Comparison of ENCODE assay signal across 25 mouse cellular contexts in the genomic region with DNA sequence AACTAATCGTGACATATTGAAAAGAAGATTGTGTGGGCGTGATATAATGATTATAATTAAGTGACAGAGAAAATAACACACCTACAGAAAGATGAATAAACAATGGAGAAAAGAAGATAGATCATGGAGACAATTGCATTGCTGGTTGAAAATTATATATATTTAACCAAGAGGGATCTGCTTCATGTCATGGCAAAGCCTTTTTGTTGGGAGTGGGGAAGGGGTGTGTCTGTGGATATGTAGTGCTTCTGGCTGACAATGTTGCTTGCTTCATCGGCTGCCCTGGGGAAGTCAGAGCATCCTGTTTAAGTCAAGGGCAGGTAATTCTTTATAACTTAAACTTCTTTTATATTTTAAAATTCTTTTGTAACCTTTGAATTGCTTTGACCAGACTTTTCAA. TPM values are rescaled to one million over a fixed set of nuclear protein-coding genes. Genes with fewer than 3 reads are reported as not detected.
DNase-seq lines count a peak whose midpoint lies in the region; ATAC-seq and TF ChIP-seq lines count a peak whose summit lies in the region.
"Had no signal": no experiment of that assay in that cellular context is flagged by ENCODE, and none has a peak within 500 bp of the region (broad histone marks: within the 10 kb centered on the region; RNA-seq: fewer than 3 reads in every experiment).

No protein-coding gene starts in this region.

- peak; percentile 36 for ATAC-seq in forebrain, embryonic 15.5 days (replicated peaks)
- no peak for ATAC-seq in forebrain, embryonic 13.5 days
- peak; percentile 64; the same call in 1 of the 2 replicates for ATAC-seq in forebrain, postnatal 0 days
- ATAC-seq: activated CD4-positive, CD25-positive, alpha-beta regulatory T cell, adult 4 months; CD4-positive, CD25-positive, alpha-beta regulatory T cell, adult 4 months; Patski had no signal

- no peaks in the 10 kb centered on the region for H3K27me3 ChIP-seq in forebrain, embryonic 15.5 days
- H3K27me3 ChIP-seq in forebrain, embryonic 13.5 days = no peaks in the 10 kb centered on the region
- H3K27me3 ChIP-seq in forebrain, postnatal 0 days (ENCODE audit: insufficient read depth, low read length) = no peaks in the 10 kb centered on the region
- peaks cover 11% of the 10 kb centered on the region; the same call in 1 of the 2 replicates for H3K27me3 ChIP-seq in forebrain, embryonic 10.5 days (ENCODE audit: poor library complexity, severe bottlenecking)
- H3K27me3 ChIP-seq: CH12.LX; embryonic facial prominence, embryonic 12.5 days had no signal

- WGBS in forebrain, embryonic 15.5 days = 71% methylated on average over 3 of the region's 3 CpGs
- WGBS in forebrain, embryonic 13.5 days = 73% methylated on average over 3 of the region's 3 CpGs
- 65% methylated on average over 3 of the region's 3 CpGs for WGBS in forebrain, postnatal 0 days
- WGBS in forebrain, embryonic 10.5 days = 90% methylated on average over 3 of the region's 3 CpGs

- no peak overlapping the region for H3K4me2 ChIP-seq in forebrain, embryonic 15.5 days (replicated peaks)
- H3K4me2 ChIP-seq in forebrain, embryonic 13.5 days = no peak overlapping the region
- H3K4me2 ChIP-seq in forebrain, postnatal 0 days (ENCODE audit: low read depth) = no peak overlapping the region
- H3K4me2 ChIP-seq: embryonic facial prominence, embryonic 12.5 days had no signal

- no peak for TF ChIP-seq CTCF in forebrain, postnatal 0 days (IDR thresholded peaks at IDR 0.05; ENCODE audit: low read depth)
- no peak for TF ChIP-seq CTCF in layer of hippocampus, adult 2 months (conservative IDR thresholded peaks at IDR 0.05)

- H3K9ac ChIP-seq in forebrain, embryonic 15.5 days (replicated peaks) = no peak overlapping the region
- H3K9ac ChIP-seq in forebrain, embryonic 13.5 days = no peak overlapping the region
- H3K9ac ChIP-seq in forebrain, postnatal 0 days = no peak overlapping the region
- H3K9ac ChIP-seq: embryonic facial prominence, embryonic 12.5 days had no signal

- no peak overlapping the region for H3K4me3 ChIP-seq in forebrain, embryonic 15.5 days
- H3K4me3 ChIP-seq in forebrain, embryonic 13.5 days = no peak overlapping the region
- H3K4me3 ChIP-seq in forebrain, postnatal 0 days (ENCODE audit: low read depth, low read length) = no peak overlapping the region
- no peak overlapping the region for H3K4me3 ChIP-seq in forebrain, embryonic 10.5 days
- H3K4me3 ChIP-seq in layer of hippocampus, adult 2 months = no peak overlapping the region
- H3K4me3 ChIP-seq: embryonic facial prominence, embryonic 10.5 days; embryonic facial prominence, embryonic 12.5 days; erythroblast, embryonic 14.5 days had no signal

- no peak for DNase-seq in forebrain, postnatal 0 days
- no peak for DNase-seq in forebrain, embryonic 10.5 days (ENCODE audit: extremely low spot score, low spot score)
- DNase-seq in layer of hippocampus, adult 2 months (ENCODE audit: low spot score in 2 of 2) = no peak
- no peak for DNase-seq in layer of hippocampus, adult 9-11 months
- peak; percentile 18 for DNase-seq in telencephalon, adult 2 months (ENCODE audit: low read depth, low spot score)
- no peak for DNase-seq in spleen, adult 12 weeks (ENCODE audit: low spot score)
- DNase-seq: adrenal gland, adult 8-10 months; adrenal gland, postnatal 14 days; adrenal gland, postnatal 36 days; B cell, adult 2 months; cerebellum, adult 11-12 months; cerebellum, adult 2 months; cerebellum, adult 9-10 months; cerebellum, postnatal 10 days; cerebellum, postnatal 25 days had no signal

- H3K9me3 ChIP-seq in forebrain, embryonic 15.5 days = no peaks in the 10 kb centered on the region
- H3K9me3 ChIP-seq in forebrain, embryonic 13.5 days (replicated peaks) = no peaks in the 10 kb centered on the region
- H3K9me3 ChIP-seq in forebrain, postnatal 0 days (ENCODE audit: low read length) = no peaks in the 10 kb centered on the region
- H3K9me3 ChIP-seq in forebrain, embryonic 10.5 days = no peaks in the 10 kb centered on the region
- H3K9me3 ChIP-seq: embryonic facial prominence, embryonic 10.5 days; embryonic facial prominence, embryonic 12.5 days; G1E had no signal

- H3K36me3 ChIP-seq in forebrain, embryonic 15.5 days = no peaks in the 10 kb centered on the region
- H3K36me3 ChIP-seq in forebrain, embryonic 13.5 days (ENCODE audit: poor library complexity, severe bottlenecking) = 0 out of 2 replicates have a peak, but pooled peaks cover 3% of the 10 kb centered on the region
- H3K36me3 ChIP-seq in forebrain, postnatal 0 days (ENCODE audit: insufficient read depth) = no peaks in the 10 kb centered on the region
- H3K36me3 ChIP-seq in forebrain, embryonic 10.5 days (replicated peaks) = peaks cover 4% of the 10 kb centered on the region
- H3K36me3 ChIP-seq: embryonic facial prominence, embryonic 12.5 days; G1E had no signal

- H3K4me1 ChIP-seq in forebrain, embryonic 15.5 days = peaks cover 7% of the 10 kb centered on the region; the same call in 1 of the 2 replicates
- H3K4me1 ChIP-seq in forebrain, embryonic 13.5 days = peaks cover 14% of the 10 kb centered on the region
- H3K4me1 ChIP-seq in forebrain, postnatal 0 days (ENCODE audit: insufficient read depth) = no peaks in the 10 kb centered on the region
- H3K4me1 ChIP-seq in forebrain, embryonic 10.5 days = peaks cover 14% of the 10 kb centered on the region
- H3K4me1 ChIP-seq: embryonic facial prominence, embryonic 12.5 days had no signal

- no peak overlapping the region for H3K27ac ChIP-seq in forebrain, embryonic 15.5 days (replicated peaks)
- no peak overlapping the region for H3K27ac ChIP-seq in forebrain, embryonic 13.5 days
- H3K27ac ChIP-seq in forebrain, postnatal 0 days (ENCODE audit: low read depth, low read length) = no peak overlapping the region
- H3K27ac ChIP-seq in forebrain, embryonic 10.5 days = no peak overlapping the region
- H3K27ac ChIP-seq in layer of hippocampus, adult 2 months = peak overlapping the region; percentile 3; the same call in 1 of the 2 replicates
- H3K27ac ChIP-seq: embryonic facial prominence, embryonic 10.5 days; embryonic facial prominence, embryonic 12.5 days had no signal

RNA-seq across cellular contexts. Expression of a gene that starts 36.1 kb away (rescaled TPM):
- polyA plus RNA-seq in forebrain, embryonic 15.5 days (2015; fragmentation: Nextera tagmentation; extraction: Ambion mirVana) = 63.5 and 67.5 TPM in 2 replicates
- 47.2 and 55.0 TPM in 2 replicates for polyA plus RNA-seq in forebrain, embryonic 13.5 days (2015; fragmentation: Nextera tagmentation; extraction: Ambion mirVana)
- 116 and 118 TPM in 2 replicates for total RNA-seq in forebrain, postnatal 0 days (2014; rRNA removed)
- polyA plus RNA-seq in forebrain, postnatal 0 days (2015; fragmentation: Nextera tagmentation; extraction: Ambion mirVana) = 82.7 and 98.9 TPM in 2 replicates
- 34.4 and 37.5 TPM in 2 replicates for polyA plus RNA-seq in forebrain, embryonic 10.5 days (2016; fragmentation: Nextera tagmentation; extraction: Ambion mirVana)
- 100 to 1,000 TPM; 196 to 206 TPM for total RNA-seq in layer of hippocampus, adult 2 months (2021)
- polyA plus RNA-seq: erythroblast, embryonic 14.5 days; G1E had no signal
